Mouse (Mus musculus) midbrain, embryonic 16.5 days (tissue): ENCODE measurements around the gene Parp11. TPM values are rescaled to one million over a fixed set of nuclear protein-coding genes. Genes with fewer than 3 reads are reported as not detected.
"Not testable (repeated sequence)": the region's sequence is repeated elsewhere in the genome, so short reads cannot be mapped to it uniquely, and the experiment has no call there.

ENCODE experiments used
- ATAC-seq: fragments of 200-750 bp; cut with Nextera tagmentation; 2 replicates; pipeline ENCODE4 v1.8.0; 2017; ENCODE audit warnings: moderate TSS enrichment
- H3K27ac ChIP-seq: fragments of 300-500 bp; sonication (generic); 2 replicates; pipeline ENCODE4 v1.5.1; 2014; ENCODE audit warnings: mild to moderate bottlenecking, low read length, mixed read lengths
- H3K27me3 ChIP-seq: fragments of 300-500 bp; sonication (generic); 2 replicates; pipeline ENCODE4 v1.6.1; 2014; ENCODE audit warnings: low read depth, low read length, mixed read lengths; ENCODE audit not compliant: control insufficient read depth, insufficient read depth
- H3K36me3 ChIP-seq: fragments of 300-500 bp; sonication (generic); 2 replicates; pipeline ENCODE4 v1.6.1; 2014; ENCODE audit warnings: mild to moderate bottlenecking, low read length, moderate library complexity, mixed read lengths; ENCODE audit not compliant: control insufficient read depth, insufficient read depth
- H3K4me1 ChIP-seq: fragments of 300-500 bp; sonication (generic); 2 replicates; pipeline ENCODE4 v1.6.1; 2014; ENCODE audit warnings: mild to moderate bottlenecking, low read length, mixed read lengths; ENCODE audit not compliant: control insufficient read depth, insufficient read depth
- H3K4me2 ChIP-seq: fragments of 300-500 bp; sonication (generic); 2 replicates; pipeline ENCODE4 v1.6.1; 2014; ENCODE audit warnings: mild to moderate bottlenecking, low read length, mixed read lengths
- H3K4me3 ChIP-seq: fragments of 300-500 bp; sonication (generic); 2 replicates; pipeline ENCODE4 v1.5.1; 2014; ENCODE audit warnings: low read depth, mild to moderate bottlenecking, low read length, moderate library complexity, mixed read lengths
- H3K9ac ChIP-seq: fragments of 300-500 bp; sonication (generic); 2 replicates; pipeline ENCODE4 v1.6.1; 2014; ENCODE audit warnings: low read depth, low read length, mixed read lengths
- H3K9me3 ChIP-seq: fragments of 300-500 bp; sonication (generic); replicated peaks from 2 replicates; pipeline ENCODE4 v1.6.1; 2014; ENCODE audit warnings: mild to moderate bottlenecking, low read length, mixed read lengths; ENCODE audit not compliant: control insufficient read depth, poor library complexity, severe bottlenecking
- WGBS: fragments of 180-500 bp; shearing (Covaris S2); extraction: QIAGEN DNeasy Blood & Tissue Kit; methylation state at CpG from one replicate; pipeline ENCODE4 v1.1.7; 2014; 5-methylcytosine and 5-hydroxymethylcytosine counted together
- polyA plus RNA-seq: library from polyadenylated mRNA; unstranded; fragments of >200 nt; fragmentation: Nextera tagmentation; extraction: Ambion mirVana; gene quantifications from 2 replicates; pipeline ENCODE4 v1.2.1, GENCODE M21; 2015

The Parp11 gene
- polyA plus RNA-seq, 1 experiment from 2014 or later: 90.5 TPM

- Histone ChIP-seq H3K4me3 (no peak overlapping the region), H3K9ac (no peak overlapping the region), H3K27me3 (no peaks in the 10 kb centered on the region), H3K36me3 (no peaks in the 10 kb centered on the region), H3K27ac (no peak overlapping the region; the same call in 1 of the 2 replicates), H3K4me1 (no peaks in the 10 kb centered on the region; the same call in 1 of the 2 replicates), H3K4me2 (no peak overlapping the region), H3K9me3 (no peaks in the 10 kb centered on the region)
- peak; percentile 27; the same call in 1 of the 2 replicates for ATAC-seq
- WGBS: 64% methylated on average over 18 of the region's 18 CpGs
Measured at GRCm38 (mm10) chr6:127496841-127497656, 50.4 kb downstream of the Parp11 start.

DNA sequence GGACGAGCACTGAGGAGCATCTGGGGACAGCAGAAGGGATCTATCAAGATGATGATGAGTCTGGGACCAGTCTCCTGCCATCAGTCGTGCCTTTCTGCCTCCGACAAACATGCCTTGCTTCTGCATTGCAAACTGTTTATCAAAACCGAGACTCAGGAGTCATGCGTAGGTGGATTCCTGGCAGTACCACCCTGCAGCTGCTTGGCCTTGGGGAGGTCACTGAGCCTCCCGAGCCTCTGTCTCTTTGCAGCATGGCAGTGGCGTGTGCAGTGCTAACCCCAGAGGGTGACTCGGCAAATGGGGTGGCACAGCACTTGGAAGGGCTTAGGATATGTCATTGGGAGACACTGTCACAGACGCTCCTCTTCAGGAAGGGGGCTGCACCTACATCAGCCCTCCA is 53.5 kb downstream of the Parp11 start:
- 80% methylated on average over 9 of the region's 9 CpGs for WGBS
- Histone ChIP-seq H3K9me3 (no peaks in the 10 kb centered on the region), H3K36me3 (no peaks in the 10 kb centered on the region), H3K27me3 (no peaks in the 10 kb centered on the region), H3K4me2 (no peak overlapping the region), H3K4me3 (no peak overlapping the region), H3K4me1 (no peaks in the 10 kb centered on the region; the same call in 1 of the 2 replicates), H3K27ac (no peak overlapping the region), H3K9ac (no peak overlapping the region)
- ATAC-seq: no peak

DNA sequence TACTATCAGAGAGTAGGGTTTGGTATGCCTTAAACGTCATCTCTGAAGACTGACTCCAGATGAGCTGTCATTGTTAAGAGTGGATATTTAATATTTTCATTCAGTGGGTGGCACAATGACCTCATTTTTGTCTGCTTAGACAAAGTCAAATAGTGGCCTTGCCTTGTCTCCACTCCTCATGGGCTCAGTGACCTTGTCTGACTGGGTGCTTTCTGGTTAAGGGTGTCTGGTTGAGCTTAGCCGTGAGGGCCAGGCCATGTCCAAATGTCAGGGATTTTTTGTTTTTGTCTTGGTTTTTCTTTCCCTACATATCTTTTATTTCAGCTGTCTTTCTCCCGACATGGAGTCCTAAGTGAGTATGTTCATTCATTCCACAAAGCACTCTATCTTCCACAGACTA is 54.2 kb downstream of the Parp11 start:
- Histone ChIP-seq H3K36me3 (no peaks in the 10 kb centered on the region), H3K4me3 (no peak overlapping the region), H3K9ac (no peak overlapping the region), H3K27ac (no peak overlapping the region), H3K9me3 (no peaks in the 10 kb centered on the region), H3K4me1 (no peaks in the 10 kb centered on the region), H3K27me3 (no peaks in the 10 kb centered on the region), H3K4me2 (no peak overlapping the region)
- WGBS: 80% methylated on average over 3 of the region's 3 CpGs
- no peak for ATAC-seq

DNA sequence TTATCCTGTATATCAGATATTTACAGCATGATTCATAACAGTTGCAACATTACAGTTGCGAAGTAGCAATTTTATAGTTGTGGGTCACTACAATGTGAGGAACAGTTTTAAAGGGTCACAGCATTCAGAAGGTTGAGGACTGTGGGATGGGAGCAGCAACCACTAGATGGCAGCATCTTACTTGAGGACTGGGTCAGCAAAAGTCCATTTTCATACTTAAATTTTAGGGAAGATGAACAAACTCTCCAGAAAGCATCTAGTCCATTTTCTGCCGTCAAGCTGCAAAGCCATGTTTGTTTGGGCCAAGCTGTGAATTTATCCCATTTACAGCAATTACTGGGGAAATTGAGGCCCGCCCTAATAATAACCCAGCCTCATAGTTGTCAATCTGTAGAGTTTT is 55.9 kb downstream of the Parp11 start:
- Histone ChIP-seq H3K27me3 (no peaks in the 10 kb centered on the region), H3K9ac (no peak overlapping the region), H3K9me3 (no peaks in the 10 kb centered on the region), H3K27ac (no peak overlapping the region), H3K4me2 (no peak overlapping the region), H3K4me1 (no peaks in the 10 kb centered on the region), H3K4me3 (no peak overlapping the region), H3K36me3 (no peaks in the 10 kb centered on the region)
- ATAC-seq: no peak
- 64% methylated on average over 3 of the region's 3 CpGs for WGBS

DNA sequence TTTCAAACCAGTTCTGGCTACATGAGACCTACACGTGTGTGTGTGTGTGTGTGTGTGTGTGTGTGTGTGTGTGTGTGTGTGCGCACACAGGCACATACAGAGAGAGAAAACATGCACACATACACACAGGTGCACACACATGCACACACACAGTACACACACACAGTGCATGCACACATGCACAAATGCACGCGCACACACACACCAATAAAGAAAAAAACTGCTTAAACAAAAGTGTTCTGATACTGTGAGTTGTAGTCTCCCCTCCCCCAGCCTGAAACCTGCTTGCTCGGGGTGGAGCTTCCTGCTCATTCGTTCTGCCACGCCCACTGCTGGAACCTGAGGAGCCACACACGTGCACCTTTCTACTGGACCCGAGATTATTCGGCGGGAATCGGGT is 67.1 kb downstream of the Parp11 start:
- H3K36me3 ChIP-seq, ATAC-seq, H3K4me3 ChIP-seq, H3K4me1 ChIP-seq, H3K27ac ChIP-seq, H3K27me3 ChIP-seq, H3K4me2 ChIP-seq, H3K9ac ChIP-seq, H3K9me3 ChIP-seq: not testable (repeated sequence)
- WGBS: 92% methylated on average over 6 of the region's 12 CpGs

GRCm38 (mm10) chr6:127521176-127521575 is 74.5 kb downstream of the Parp11 start:
- no peaks in the 10 kb centered on the region for H3K36me3 ChIP-seq
- no peak overlapping the region for H3K4me2 ChIP-seq
- no peak overlapping the region for H3K4me3 ChIP-seq
- no peaks in the 10 kb centered on the region; the same call in 1 of the 2 replicates for H3K27me3 ChIP-seq
- no peak for ATAC-seq
- H3K4me1 ChIP-seq: no peaks in the 10 kb centered on the region
- WGBS: 79% methylated on average over 8 of the region's 8 CpGs
- H3K27ac ChIP-seq: no peak overlapping the region
- H3K9me3 ChIP-seq: no peaks in the 10 kb centered on the region
- no peak overlapping the region for H3K9ac ChIP-seq

- no peaks in the 10 kb centered on the region for H3K4me1 ChIP-seq
- ATAC-seq: no peak
- H3K4me3 ChIP-seq: no peak overlapping the region
- H3K27ac ChIP-seq: no peak overlapping the region
- H3K4me2 ChIP-seq: no peak overlapping the region
- no peaks in the 10 kb centered on the region for H3K9me3 ChIP-seq
- 79% methylated on average over 9 of the region's 9 CpGs for WGBS
- no peaks in the 10 kb centered on the region; the same call in 1 of the 2 replicates for H3K27me3 ChIP-seq
- no peak overlapping the region for H3K9ac ChIP-seq
- no peaks in the 10 kb centered on the region for H3K36me3 ChIP-seq
Measured at GRCm38 (mm10) chr6:127522326-127522725, 75.7 kb downstream of the Parp11 start.

DNA sequence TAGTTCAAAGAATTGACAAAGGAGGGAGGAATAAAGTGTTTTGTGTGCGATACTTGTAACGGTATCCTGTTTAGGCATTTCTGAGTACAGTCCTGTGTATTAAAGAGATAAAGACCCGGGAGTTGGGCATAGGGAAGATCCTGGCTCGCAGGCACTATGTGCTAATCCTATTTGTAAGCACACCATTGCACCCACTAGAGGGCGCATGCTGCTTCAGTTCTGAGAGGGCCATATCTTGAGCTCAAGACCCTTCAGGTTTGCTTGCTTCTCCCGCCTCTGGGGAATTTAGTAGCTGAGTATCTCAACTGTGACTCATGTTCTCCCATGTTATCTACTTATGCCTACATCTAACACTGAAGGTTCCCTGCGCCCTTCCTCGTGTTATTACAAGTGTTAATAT is 77.8 kb downstream of the Parp11 start:
- WGBS: 35% methylated on average over 8 of the region's 8 CpGs
- no peaks in the 10 kb centered on the region for H3K36me3 ChIP-seq
- no peak overlapping the region for H3K4me2 ChIP-seq
- no peaks in the 10 kb centered on the region for H3K9me3 ChIP-seq
- H3K4me3 ChIP-seq: no peak overlapping the region
- no peaks in the 10 kb centered on the region; the same call in 1 of the 2 replicates for H3K4me1 ChIP-seq
- ATAC-seq: 0 out of 2 replicates have a peak, but pooled peaks have one; percentile 25
- no peak overlapping the region for H3K27ac ChIP-seq
- H3K27me3 ChIP-seq: no peaks in the 10 kb centered on the region; the same call in 1 of the 2 replicates
- H3K9ac ChIP-seq: no peak overlapping the region

- H3K4me1 ChIP-seq: no peaks in the 10 kb centered on the region; the same call in 1 of the 2 replicates
- H3K9me3 ChIP-seq: no peaks in the 10 kb centered on the region
- 89% methylated on average over 7 of the region's 7 CpGs for WGBS
- H3K27me3 ChIP-seq: no peaks in the 10 kb centered on the region
- H3K4me2 ChIP-seq: no peak overlapping the region
- ATAC-seq: no peak
- no peaks in the 10 kb centered on the region for H3K36me3 ChIP-seq
- H3K4me3 ChIP-seq: no peak overlapping the region
- H3K9ac ChIP-seq: no peak overlapping the region
- no peak overlapping the region for H3K27ac ChIP-seq
Measured at GRCm38 (mm10) chr6:127528625-127529024, 82.0 kb downstream of the Parp11 start.
